Mouse (Mus musculus) midbrain, embryonic 11.5 days (tissue): ENCODE measurements at regions not wholly inside any gene's neighbourhood (a gene's known extent, or its start where the extent isn't known, plus 50 kb on each side); places are given as distances from the start of the nearest gene placed in this dataset.

Source experiments
- ATAC-seq: fragments of 200-750 bp; cut with Nextera tagmentation; 2 replicates; pipeline ENCODE4 v1.8.0; 2017; ENCODE audit warnings: moderate TSS enrichment, moderate library complexity; ENCODE audit not compliant: low FRiP score
- DNase-seq: peaks from one replicate; pipeline ENCODE4 v3.0.0; 2015; ENCODE audit warnings: low spot score; ENCODE audit errors: missing footprints
- H3K27ac ChIP-seq: fragments of 300-500 bp; sonication (generic); 2 replicates; pipeline ENCODE4 v1.5.1; 2014; ENCODE audit warnings: low read depth, low read length
- H3K27me3 ChIP-seq: fragments of 300-500 bp; sonication (generic); 2 replicates; pipeline ENCODE4 v1.6.1; 2014; ENCODE audit warnings: mild to moderate bottlenecking, low read length, moderate library complexity, mixed read lengths; ENCODE audit not compliant: control insufficient read depth, insufficient read depth
- H3K36me3 ChIP-seq: fragments of 300-500 bp; sonication (generic); 2 replicates; pipeline ENCODE4 v1.6.1; 2014; ENCODE audit warnings: mild to moderate bottlenecking, low read length, moderate library complexity, mixed read lengths; ENCODE audit not compliant: control insufficient read depth, insufficient read depth
- H3K4me1 ChIP-seq: fragments of 300-500 bp; sonication (generic); 2 replicates; pipeline ENCODE4 v1.6.1; 2014; ENCODE audit warnings: low read length; ENCODE audit not compliant: control insufficient read depth, insufficient read depth
- H3K4me2 ChIP-seq: fragments of 300-500 bp; sonication (generic); 2 replicates; pipeline ENCODE4 v1.6.1; 2014; ENCODE audit warnings: mild to moderate bottlenecking, moderate library complexity
- H3K4me3 ChIP-seq: fragments of 300-500 bp; sonication (generic); 2 replicates; pipeline ENCODE4 v1.5.1; 2014; ENCODE audit warnings: low read depth, low read length
- H3K9ac ChIP-seq: fragments of 300-500 bp; sonication (generic); 2 replicates; pipeline ENCODE4 v1.6.1; 2014; ENCODE audit warnings: low read length
- H3K9me3 ChIP-seq: fragments of 300-500 bp; sonication (generic); 2 replicates; pipeline ENCODE4 v1.6.1; 2016; ENCODE audit warnings: low read length; ENCODE audit not compliant: control insufficient read depth
- WGBS: fragments of 180-500 bp; shearing (Covaris S2); extraction: QIAGEN DNeasy Blood & Tissue Kit; methylation state at CpG from one replicate; pipeline ENCODE4 v1.1.7; 2014; 5-methylcytosine and 5-hydroxymethylcytosine counted together

GRCm38 (mm10) chr19:32881443-32881842, 124.1 kb downstream of the Pten start:
- 84% methylated on average over 3 of the region's 3 CpGs for WGBS

DNA sequence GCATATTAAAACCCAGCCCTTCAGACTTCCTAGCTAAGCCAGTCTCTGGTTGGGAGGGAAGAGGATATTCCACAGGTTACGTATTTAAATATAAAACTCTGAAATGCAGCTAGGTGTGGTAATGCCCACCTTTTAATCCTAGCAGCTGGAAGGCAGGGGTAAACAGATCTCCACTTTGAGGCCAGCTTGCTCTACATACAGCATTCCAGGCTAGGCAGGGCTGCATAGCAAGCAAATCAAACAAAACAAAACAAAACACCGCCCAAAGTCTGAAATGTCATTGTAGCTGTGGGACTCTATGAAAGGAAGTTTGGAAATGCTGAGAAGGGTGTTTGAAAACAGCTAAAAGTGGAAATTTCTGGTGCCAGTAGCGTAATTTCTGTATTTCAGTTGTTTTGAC, 127.0 kb downstream of the Pten start:
- H3K36me3 ChIP-seq, result no peaks in the 10 kb centered on the region
- no peak overlapping the region for H3K4me2 ChIP-seq
- H3K27ac ChIP-seq, result no peak overlapping the region
- H3K27me3 ChIP-seq, result no peaks in the 10 kb centered on the region
- no peaks in the 10 kb centered on the region for H3K9me3 ChIP-seq
- no peak for ATAC-seq
- DNase-seq, result no peak
- WGBS, result 83% methylated on average over 3 of the region's 3 CpGs
- no peak overlapping the region for H3K9ac ChIP-seq
- H3K4me1 ChIP-seq, result no peaks in the 10 kb centered on the region
- no peak overlapping the region for H3K4me3 ChIP-seq

More at GRCm38 (mm10) chr19:32881443-32881842, 124.1 kb downstream of the Pten start:
- H3K27me3 ChIP-seq, result no peaks in the 10 kb centered on the region
- DNase-seq (no peak), ATAC-seq (no peak)
- H3K9ac ChIP-seq, result no peak overlapping the region
- H3K36me3 ChIP-seq, result no peaks in the 10 kb centered on the region
- H3K4me2 ChIP-seq, result no peak overlapping the region
- H3K27ac ChIP-seq, result no peak overlapping the region
- no peak overlapping the region for H3K4me3 ChIP-seq
- H3K9me3 ChIP-seq, result no peaks in the 10 kb centered on the region
- H3K4me1 ChIP-seq, result no peaks in the 10 kb centered on the region

DNA sequence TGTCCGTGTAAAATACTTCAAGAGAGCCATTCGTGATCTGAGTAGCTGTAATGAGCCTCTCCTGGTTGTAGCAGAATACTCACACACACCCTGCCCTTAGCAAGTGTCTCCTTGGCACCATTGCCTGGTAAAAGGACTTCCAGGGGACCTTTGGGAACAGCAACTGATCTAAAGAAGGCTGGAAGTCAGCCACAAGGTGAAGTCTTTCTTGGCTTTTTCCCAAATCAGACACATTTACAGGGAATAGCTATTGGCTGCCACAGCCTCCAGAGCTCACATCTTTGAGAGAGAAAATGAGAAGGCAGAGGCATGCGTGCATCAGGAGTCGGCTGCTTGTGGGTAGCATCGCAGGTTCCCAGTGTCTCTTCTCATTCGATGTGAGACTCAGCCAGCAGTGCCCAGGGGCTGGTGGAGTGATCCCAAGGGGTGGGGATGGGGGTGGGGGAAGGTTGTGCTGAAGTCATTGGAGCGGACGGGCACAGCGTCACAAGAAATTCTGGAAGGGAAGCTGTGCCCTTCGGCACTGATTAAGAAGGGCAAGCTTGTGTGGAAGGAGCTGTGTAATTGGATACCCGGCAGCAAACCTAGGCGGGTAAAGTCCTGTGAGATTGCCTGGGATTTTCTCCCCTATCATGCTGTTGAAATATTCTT, 128.3 kb downstream of the Pten start:
- no peak overlapping the region for H3K27ac ChIP-seq
- no peaks in the 10 kb centered on the region for H3K27me3 ChIP-seq
- H3K4me2 ChIP-seq, result no peak overlapping the region
- no peaks in the 10 kb centered on the region for H3K4me1 ChIP-seq
- no peaks in the 10 kb centered on the region for H3K36me3 ChIP-seq
- no peak overlapping the region for H3K4me3 ChIP-seq
- DNase-seq (no peak), ATAC-seq (no peak)
- no peaks in the 10 kb centered on the region for H3K9me3 ChIP-seq
- WGBS, result 46% methylated on average over 12 of the region's 12 CpGs
- no peak overlapping the region for H3K9ac ChIP-seq

- Histone ChIP-seq H3K9me3 (no peaks in the 10 kb centered on the region), H3K27me3 (no peaks in the 10 kb centered on the region), H3K4me1 (no peaks in the 10 kb centered on the region), H3K36me3 (no peaks in the 10 kb centered on the region), H3K4me3 (no peak overlapping the region), H3K27ac (no peak overlapping the region), H3K9ac (no peak overlapping the region), H3K4me2 (no peak overlapping the region)
- ATAC-seq (no peak), DNase-seq (no peak)
- WGBS, result 69% methylated on average over 7 of the region's 7 CpGs
Observed at GRCm38 (mm10) chr19:32887190-32887589, 129.9 kb downstream of the Pten start.

DNA sequence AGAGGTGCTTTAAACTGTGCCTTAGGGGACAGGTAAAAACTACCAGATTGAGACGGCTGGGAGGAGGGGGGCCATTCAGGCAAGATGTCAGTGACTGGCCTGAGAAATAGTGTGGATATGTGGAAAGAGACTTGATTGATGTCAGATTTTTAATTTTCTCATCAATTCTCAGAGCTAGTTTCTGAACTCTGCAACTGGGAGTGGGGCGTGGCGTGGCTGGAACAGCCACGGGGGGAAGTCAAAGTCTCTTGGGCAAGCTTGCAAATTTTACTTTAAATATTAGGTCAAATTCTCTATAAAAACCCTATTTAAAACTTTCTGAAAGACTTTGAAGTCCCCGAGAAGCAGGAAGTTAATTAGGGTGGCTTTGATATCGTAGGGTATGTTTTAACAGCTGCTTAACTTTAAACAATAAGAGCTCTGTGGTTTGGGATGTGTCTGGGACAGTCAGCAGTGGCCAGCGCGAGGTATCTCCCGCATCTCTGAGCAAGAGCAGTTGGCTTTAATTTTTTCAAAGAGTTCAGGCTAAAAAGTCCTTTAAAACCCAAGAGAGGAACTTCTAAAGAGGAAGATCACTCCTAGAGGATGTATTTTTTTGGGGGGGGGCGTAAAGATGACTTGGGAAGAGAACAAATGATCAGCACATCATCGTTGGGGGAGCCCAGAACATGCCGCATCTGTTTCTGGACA, 131.5 kb downstream of the Pten start:
- DNase-seq (no peak), ATAC-seq (no peak)
- WGBS, result 73% methylated on average over 12 of the region's 12 CpGs

GRCm38 (mm10) chr19:32890801-32891200, 133.5 kb downstream of the Pten start:
- no peak for ATAC-seq

More for the DNA sequence above, 131.5 kb downstream of the Pten start:
- H3K27me3 ChIP-seq, result no peaks in the 10 kb centered on the region
- H3K4me2 ChIP-seq, result no peak overlapping the region
- H3K27ac ChIP-seq, result no peak overlapping the region
- no peak overlapping the region for H3K9ac ChIP-seq
- H3K36me3 ChIP-seq, result no peaks in the 10 kb centered on the region
- H3K9me3 ChIP-seq, result no peaks in the 10 kb centered on the region
- no peak overlapping the region for H3K4me3 ChIP-seq
- H3K4me1 ChIP-seq, result no peaks in the 10 kb centered on the region

GRCm38 (mm10) chr19:32892469-32892868, 135.2 kb downstream of the Pten start:
- no peak overlapping the region for H3K4me2 ChIP-seq
- no peak overlapping the region for H3K27ac ChIP-seq
- 87% methylated on average over 5 of the region's 5 CpGs for WGBS
- H3K27me3 ChIP-seq, result no peaks in the 10 kb centered on the region
- no peaks in the 10 kb centered on the region for H3K4me1 ChIP-seq
- ATAC-seq (no peak), DNase-seq (no peak)
- H3K9me3 ChIP-seq, result no peaks in the 10 kb centered on the region
- H3K9ac ChIP-seq, result no peak overlapping the region
- no peak overlapping the region for H3K4me3 ChIP-seq
- H3K36me3 ChIP-seq, result no peaks in the 10 kb centered on the region

More at GRCm38 (mm10) chr19:32890801-32891200, 133.5 kb downstream of the Pten start:
- no peak overlapping the region for H3K4me3 ChIP-seq
- no peak overlapping the region for H3K27ac ChIP-seq
- 86% methylated on average over 6 of the region's 6 CpGs for WGBS
- H3K9ac ChIP-seq, result no peak overlapping the region
- H3K36me3 ChIP-seq, result no peaks in the 10 kb centered on the region
- H3K4me1 ChIP-seq, result no peaks in the 10 kb centered on the region
- DNase-seq, result no peak
- H3K9me3 ChIP-seq, result no peaks in the 10 kb centered on the region
- no peak overlapping the region for H3K4me2 ChIP-seq
- H3K27me3 ChIP-seq, result no peaks in the 10 kb centered on the region

GRCm38 (mm10) chr19:32903454-32904108, 146.3 kb downstream of the Pten start:
- H3K9me3 ChIP-seq, result no peaks in the 10 kb centered on the region
- ATAC-seq, result no peak
- no peak overlapping the region for H3K4me2 ChIP-seq
- no peak overlapping the region for H3K4me3 ChIP-seq
- no peaks in the 10 kb centered on the region for H3K27me3 ChIP-seq
- DNase-seq, result no peak
- WGBS, result 87% methylated on average over 7 of the region's 7 CpGs
- H3K4me1 ChIP-seq, result 0 out of 2 replicates have a peak, but pooled peaks cover under 1% of the 10 kb centered on the region
- H3K36me3 ChIP-seq, result no peaks in the 10 kb centered on the region
- no peak overlapping the region for H3K27ac ChIP-seq
- no peak overlapping the region for H3K9ac ChIP-seq

DNA sequence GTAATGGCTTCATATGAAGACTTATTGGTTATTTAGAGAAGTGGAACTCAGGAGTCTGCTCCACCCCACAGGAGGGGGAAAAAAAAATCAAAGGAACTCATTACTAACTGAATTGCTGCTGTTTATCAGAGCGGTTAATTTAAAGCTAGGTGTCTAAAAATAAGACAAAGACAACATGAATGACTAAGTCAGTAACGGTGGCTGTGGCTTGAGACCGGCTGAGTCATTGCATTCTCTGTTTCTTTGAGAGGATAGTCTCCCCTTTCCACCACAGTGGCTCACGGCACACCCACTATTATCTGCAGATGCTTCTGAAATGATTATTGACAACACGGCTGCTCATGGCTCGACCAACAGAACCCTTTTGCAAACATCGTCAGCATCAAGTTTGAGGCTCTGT, 147.2 kb downstream of the Pten start:
- Histone ChIP-seq H3K4me3 (no peak overlapping the region), H3K27ac (no peak overlapping the region), H3K9ac (no peak overlapping the region), H3K9me3 (no peaks in the 10 kb centered on the region), H3K36me3 (no peaks in the 10 kb centered on the region), H3K4me2 (no peak overlapping the region), H3K27me3 (no peaks in the 10 kb centered on the region), H3K4me1 (peaks cover 3% of the 10 kb centered on the region; the same call in 1 of the 2 replicates)
- ATAC-seq (no peak), DNase-seq (no peak)
- WGBS, result 79% methylated on average over 7 of the region's 7 CpGs
